Mouse (Mus musculus): ENCODE data around the gene Jarid2.

Jarid2 gene

GRCm38 (mm10) chr13:44730146-44730864 lies 1.0 kb downstream of the Jarid2 start:
- DNase-seq (ENCODE audit: low spot score): peak; percentile 99

GRCm38 (mm10) chr13:44730939-44731551 lies 1.8 kb downstream of the Jarid2 start:
- peak; percentile 91 for DNase-seq (ENCODE audit: low spot score)

GRCm38 (mm10) chr13:44731727-44732441 lies 2.6 kb downstream of the Jarid2 start:
- DNase-seq (ENCODE audit: low spot score): no peak

- DNase-seq (ENCODE audit: low spot score): no peak
Measured at GRCm38 (mm10) chr13:44732442-44732974, 3.2 kb downstream of the Jarid2 start.

- DNase-seq (ENCODE audit: low spot score): no peak
Measured at GRCm38 (mm10) chr13:44733036-44733372, 3.7 kb downstream of the Jarid2 start.

- peak; percentile 84 for DNase-seq (ENCODE audit: low spot score)
Measured at GRCm38 (mm10) chr13:44733373-44734111, 4.3 kb downstream of the Jarid2 start.

- no peak for DNase-seq (ENCODE audit: low spot score)
Measured at GRCm38 (mm10) chr13:44734441-44734840, 5.2 kb downstream of the Jarid2 start.

GRCm38 (mm10) chr13:44735088-44735690 lies 5.9 kb downstream of the Jarid2 start:
- DNase-seq (ENCODE audit: low spot score): no peak

- DNase-seq (ENCODE audit: low spot score): no peak
Measured at GRCm38 (mm10) chr13:44737297-44737696, 8.0 kb downstream of the Jarid2 start.

GRCm38 (mm10) chr13:44751780-44752179 lies 22.5 kb downstream of the Jarid2 start:
- DNase-seq (ENCODE audit: low spot score): no peak

GRCm38 (mm10) chr13:44753206-44753605 lies 23.9 kb downstream of the Jarid2 start:
- DNase-seq (ENCODE audit: low spot score): no peak

- DNase-seq (ENCODE audit: low spot score): no peak
Measured at GRCm38 (mm10) chr13:44755434-44755833, 26.2 kb downstream of the Jarid2 start.

- DNase-seq (ENCODE audit: low spot score): no peak
Measured at GRCm38 (mm10) chr13:44758750-44759149, 29.5 kb downstream of the Jarid2 start.

GRCm38 (mm10) chr13:44760761-44761160 lies 31.5 kb downstream of the Jarid2 start:
- DNase-seq (ENCODE audit: low spot score): no peak

GRCm38 (mm10) chr13:44763068-44763467 lies 33.8 kb downstream of the Jarid2 start:
- no peak for DNase-seq (ENCODE audit: low spot score)

GRCm38 (mm10) chr13:44767751-44768150 lies 38.5 kb downstream of the Jarid2 start:
- no peak for DNase-seq (ENCODE audit: low spot score)

GRCm38 (mm10) chr13:44770808-44771605 lies 41.7 kb downstream of the Jarid2 start:
- DNase-seq (ENCODE audit: low spot score): no peak

GRCm38 (mm10) chr13:44772816-44773215 lies 43.5 kb downstream of the Jarid2 start:
- no peak for DNase-seq (ENCODE audit: low spot score)

- no peak for DNase-seq (ENCODE audit: low spot score)
Measured at GRCm38 (mm10) chr13:44774351-44774750, 45.1 kb downstream of the Jarid2 start.

- DNase-seq (ENCODE audit: low spot score): no peak
Measured at GRCm38 (mm10) chr13:44775396-44775795, 46.1 kb downstream of the Jarid2 start.

GRCm38 (mm10) chr13:44780506-44780905 lies 51.2 kb downstream of the Jarid2 start:
- no peak for DNase-seq (ENCODE audit: low spot score)
